Mouse (Mus musculus): ENCODE measurements at regions not wholly inside any gene's neighbourhood (a gene's known extent, or its start where the extent isn't known, plus 50 kb on each side); places are given as distances from the start of the nearest gene placed in this dataset.

GRCm38 (mm10) chr10:99467319-99467842 is 204.3 kb downstream of the Dusp6 start:
- TF ChIP-seq POLR2A (IDR thresholded peaks at IDR 0.05; ENCODE audit: insufficient read depth, low read length) (no peak), EP300 (IDR thresholded peaks at IDR 0.05; ENCODE audit: insufficient read depth, low read depth, low read length) (no peak)

Data from ES-Bruce4 (cell line).